ENCODE assay signal across 5 mouse cellular contexts in genomic region chr2:116243191-116243590, GRCm38 (mm10).
A peak's percentile ranks its signal among the peaks of the same experiment; 100 is the strongest.
DNase-seq lines count a peak whose midpoint lies in the region; TF ChIP-seq lines count a peak whose summit lies in the region.
"Not testable (repeated sequence)": the region's sequence is repeated elsewhere in the genome, so short reads cannot be mapped to it uniquely, and the experiment has no call there.

No protein-coding gene starts in this region.

- not testable (repeated sequence) for H3K27ac ChIP-seq in ES-E14 (ENCODE audit: insufficient read depth, low read depth, low read length, poor library complexity, severe bottlenecking)

- H3K36me3 ChIP-seq in ES-E14 (ENCODE audit: control insufficient read depth, insufficient read depth, low read length, poor library complexity, severe bottlenecking), result not testable (repeated sequence)

- not testable (repeated sequence) for H3K4me3 ChIP-seq in ES-E14 (ENCODE audit: insufficient read depth in 1 of 2, low read depth in 1 of 2, low read length in 2 of 2, poor library complexity in 1 of 2, severe bottlenecking in 1 of 2)

- in situ Hi-C loops in ES-E14 (cut with MboI; ENCODE audit: low sequenced_read_pairs in 2 of 2, unreplicated experiment in 2 of 2), result not testable (repeated sequence)

- not testable (repeated sequence) for H3K9ac ChIP-seq in ES-E14 (ENCODE audit: insufficient read depth, low read depth, low read length, poor library complexity, severe bottlenecking)

- not testable (repeated sequence) for H3K4me1 ChIP-seq in ES-E14 (ENCODE audit: control insufficient read depth in 2 of 2, insufficient read depth in 2 of 2, low read length in 2 of 2, poor library complexity in 1 of 2)

- not testable (repeated sequence) for H3K9me3 ChIP-seq in ES-E14 (ENCODE audit: control insufficient read depth, insufficient read depth, low read depth, low read length)

- DNase-seq in ES-CJ7 (ENCODE audit: low read depth, low spot score), result peak; percentile 78
- peak; percentile 49 for DNase-seq in ES-E14 (ENCODE audit: low read depth, low spot score)
- DNase-seq in R1 (ENCODE audit: low read depth, low spot score), result peak; percentile 94
- DNase-seq in WW6 (ENCODE audit: low read depth, low spot score), result peak; percentile 5
- peak; percentile 89 for DNase-seq in ZHBTc4 (ENCODE audit: low read depth, low spot score)

TF ChIP-seq in ES-E14, 5 proteins besides CTCF, POLR2A, EP300 and RAD21:
- 0 out of 2 replicates have a peak, but pooled peaks have one; percentile 9 for TF ChIP-seq CHD2 (IDR thresholded peaks at IDR 0.05; ENCODE audit: low read depth, low read length)

Comparison
In these comparisons a context has a peak if more than half of its experiments do, and no peak if none do; other contexts are left out.
1. DNase-seq: peak in every context shown above with its lines; median percentile 94 in R1; 89 in ZHBTc4; 78 in ES-CJ7; 49 in ES-E14; 5 in WW6.